Mouse (Mus musculus) midbrain, postnatal 0 days (tissue): ENCODE measurements around the gene E4f1. TPM values are rescaled to one million over a fixed set of nuclear protein-coding genes. Genes with fewer than 3 reads are reported as not detected.
A peak's percentile ranks its signal among the peaks of the same experiment; 100 is the strongest.

Experiments
- ATAC-seq: fragments of 200-750 bp; cut with Nextera tagmentation; 2 replicates; pipeline ENCODE4 v1.8.0; 2017; ENCODE audit warnings: moderate number of reproducible peaks, mild to moderate bottlenecking, moderate TSS enrichment, moderate library complexity; ENCODE audit not compliant: low FRiP score
- DNase-seq: peaks from one replicate; pipeline ENCODE4 v3.0.0-alpha.2; 2015; ENCODE audit warnings: low spot score
- H3K27ac ChIP-seq: fragments of 300-500 bp; sonication (generic); 2 replicates; pipeline ENCODE4 v1.5.1; 2014; ENCODE audit warnings: low read depth, mild to moderate bottlenecking, low read length, mixed read lengths
- H3K27me3 ChIP-seq: fragments of 300-500 bp; sonication (generic); 2 replicates; pipeline ENCODE4 v1.6.1; 2014; ENCODE audit warnings: low read length, control low read depth, mixed read lengths; ENCODE audit not compliant: insufficient read depth
- H3K36me3 ChIP-seq: fragments of 300-500 bp; sonication (generic); 2 replicates; pipeline ENCODE4 v1.6.1; 2014; ENCODE audit warnings: low read length, control low read depth, mixed read lengths; ENCODE audit not compliant: insufficient read depth
- H3K4me1 ChIP-seq: fragments of 300-500 bp; sonication (generic); 2 replicates; pipeline ENCODE4 v1.6.1; 2014; ENCODE audit warnings: mild to moderate bottlenecking, control low read depth, antibody characterized with exemption, low read length, mixed read lengths; ENCODE audit not compliant: insufficient read depth
- H3K4me2 ChIP-seq: fragments of 300-500 bp; sonication (generic); 2 replicates; pipeline ENCODE4 v1.6.1; 2014; ENCODE audit warnings: low read depth, mild to moderate bottlenecking, low read length, mixed read lengths; ENCODE audit not compliant: poor library complexity, severe bottlenecking
- H3K4me3 ChIP-seq: fragments of 300-500 bp; sonication (generic); 2 replicates; pipeline ENCODE4 v1.5.1; 2014; ENCODE audit warnings: low read depth, mild to moderate bottlenecking, low read length, moderate library complexity
- H3K9ac ChIP-seq: fragments of 300-500 bp; sonication (generic); replicated peaks from 2 replicates; pipeline ENCODE4 v1.6.1; 2014; ENCODE audit warnings: mild to moderate bottlenecking, low read length, moderate library complexity, mixed read lengths; ENCODE audit not compliant: poor library complexity, severe bottlenecking
- H3K9me3 ChIP-seq: fragments of 300-500 bp; sonication (generic); 2 replicates; pipeline ENCODE4 v1.6.1; 2016; ENCODE audit warnings: low read length, control low read depth
- CTCF ChIP-seq: IDR thresholded peaks from 2 replicates; pipeline ENCODE4 v1.5.1; 2016; ENCODE audit warnings: antibody characterized with exemption, mild to moderate bottlenecking
- WGBS: fragments of 180-500 bp; shearing (Covaris S2); extraction: QIAGEN DNeasy Blood & Tissue Kit; methylation state at CpG from one replicate; pipeline ENCODE4 v1.1.7; 2014; 5-methylcytosine and 5-hydroxymethylcytosine counted together
- polyA plus RNA-seq: library from polyadenylated mRNA; unstranded; fragments of >200 nt; fragmentation: Nextera tagmentation; extraction: Ambion mirVana; gene quantifications from 2 replicates; pipeline ENCODE4 v1.2.1, GENCODE M21; 2015
- total RNA-seq: library from RNA; depleted of rRNA; stranded (reverse); fragments of >200 nt; gene quantifications from 2 replicates; pipeline ENCODE4 v1.2.3, GENCODE M21; 2014

E4f1 gene
- total and polyA plus RNA-seq, 2 experiments from 2014 or later: 30.6 to 35.1 TPM

- peaks cover 40% of the 10 kb centered on the region for H3K36me3 ChIP-seq
- H3K9ac ChIP-seq: no peak overlapping the region
- no peak overlapping the region for H3K4me3 ChIP-seq
- peak; percentile 71 for TF ChIP-seq CTCF
- H3K9me3 ChIP-seq: no peaks in the 10 kb centered on the region
- H3K4me1 ChIP-seq: peaks cover 10% of the 10 kb centered on the region
- peak; percentile 78 for DNase-seq
- H3K27me3 ChIP-seq: no peaks in the 10 kb centered on the region
- peak; percentile 65 for ATAC-seq
- H3K4me2 ChIP-seq: no peak overlapping the region
- 43% methylated on average over 2 of the region's 2 CpGs for whole genome bisulfite sequencing
- H3K27ac ChIP-seq: peak overlapping the region; percentile 38; the same call in 1 of the 2 replicates
These were observed 24.7 kb upstream of the E4f1 start for GRCm38 (mm10) chr17:24494627-24495335.

DNA sequence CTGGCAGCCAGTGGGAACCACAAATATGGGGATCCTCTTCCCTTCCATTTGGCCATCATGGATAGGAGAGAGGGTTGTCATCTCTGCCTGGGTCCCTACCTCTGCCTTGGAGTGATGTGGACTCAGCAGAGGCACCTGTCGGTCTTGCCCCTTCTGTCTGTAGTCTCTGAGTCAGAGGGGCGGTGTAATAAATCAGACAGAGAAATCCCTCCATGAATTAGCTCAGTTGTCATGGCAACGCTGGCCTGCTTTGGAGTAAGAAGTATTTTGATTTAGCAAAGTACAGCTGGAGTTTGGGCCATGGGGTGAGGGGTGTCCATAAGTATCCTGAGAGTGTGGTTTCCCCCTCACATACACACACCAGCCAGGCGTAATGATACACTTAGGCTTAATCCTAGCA lies 20.3 kb upstream of the E4f1 start:
- H3K4me3 ChIP-seq: peak overlapping the region; percentile 93; the same call in 1 of the 2 replicates
- H3K4me2 ChIP-seq: peak overlapping the region; percentile 84
- H3K4me1 ChIP-seq: peaks cover 14% of the 10 kb centered on the region
- no peaks in the 10 kb centered on the region for H3K36me3 ChIP-seq
- H3K9me3 ChIP-seq: no peaks in the 10 kb centered on the region
- peak; percentile 62 for DNase-seq
- ATAC-seq: no peak
- 46% methylated on average over 4 of the region's 4 CpGs for WGBS
- no peaks in the 10 kb centered on the region for H3K27me3 ChIP-seq
- H3K9ac ChIP-seq: peak overlapping the region; percentile 99
- no peak for TF ChIP-seq CTCF
- H3K27ac ChIP-seq: peak overlapping the region; percentile 98

DNA sequence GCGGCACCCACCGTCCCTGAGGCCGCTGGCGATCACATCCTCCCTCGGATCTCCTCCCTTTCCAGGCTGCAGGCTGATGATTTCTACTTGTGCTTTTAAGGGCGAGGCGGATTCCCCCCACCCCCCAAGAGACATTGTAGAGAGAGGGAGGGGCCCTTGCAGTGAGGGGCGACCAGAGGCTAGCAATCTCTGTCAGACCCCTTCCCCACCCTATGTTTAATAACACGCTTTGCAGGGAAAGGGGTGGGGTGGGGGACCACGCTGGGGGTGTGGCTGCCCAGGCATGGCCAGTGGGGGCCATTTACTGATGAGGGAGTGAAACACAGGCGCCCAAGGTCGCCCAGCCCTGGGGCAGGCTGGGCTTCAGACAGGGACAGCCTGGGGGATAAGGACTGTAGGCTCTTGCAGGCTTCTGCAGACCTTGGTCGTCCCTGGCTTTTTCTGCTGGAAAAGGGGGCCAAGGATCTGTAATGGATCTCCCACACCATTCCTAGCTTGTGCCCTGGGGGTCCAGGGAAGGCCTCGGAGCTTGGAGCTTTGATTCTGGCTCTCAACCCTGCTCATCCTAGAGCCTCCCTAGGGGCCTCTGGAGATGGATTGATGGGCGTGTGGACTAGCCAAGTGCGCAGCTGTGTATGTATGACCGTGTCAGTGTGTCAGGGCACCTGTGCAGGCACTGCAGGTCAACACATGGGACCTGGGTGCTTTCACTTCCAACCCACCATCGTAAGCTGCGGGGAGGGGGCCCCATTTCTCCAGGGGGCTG lies 19.3 kb upstream of the E4f1 start:
- Histone ChIP-seq H3K4me2 (peak overlapping the region; percentile 84), H3K27me3 (no peaks in the 10 kb centered on the region), H3K9ac (peak overlapping the region; percentile 99), H3K36me3 (no peaks in the 10 kb centered on the region), H3K4me1 (peaks cover 17% of the 10 kb centered on the region), H3K27ac (peak overlapping the region; percentile 98), H3K9me3 (no peaks in the 10 kb centered on the region), H3K4me3 (peak overlapping the region; percentile 93)
- WGBS: 12% methylated on average over 19 of the region's 19 CpGs
- peak; percentile 41 for DNase-seq
- peak; percentile 42 for ATAC-seq
- no peak for TF ChIP-seq CTCF

- peak overlapping the region; percentile 99 for H3K9ac ChIP-seq
- WGBS: under 1% methylated on average over 51 of the region's 81 CpGs
- peak overlapping the region; percentile 93 for H3K4me3 ChIP-seq
- H3K27me3 ChIP-seq: no peaks in the 10 kb centered on the region
- no peak for TF ChIP-seq CTCF
- peak overlapping the region; percentile 84 for H3K4me2 ChIP-seq
- DNase-seq (peak; percentile 63), ATAC-seq (peak; percentile 83)
- peak overlapping the region; percentile 98 for H3K27ac ChIP-seq
- peaks cover 17% of the 10 kb centered on the region for H3K4me1 ChIP-seq
- H3K9me3 ChIP-seq: no peaks in the 10 kb centered on the region
- no peaks in the 10 kb centered on the region for H3K36me3 ChIP-seq
These were observed 18.6 kb upstream of the E4f1 start for GRCm38 (mm10) chr17:24488662-24489264.

DNA sequence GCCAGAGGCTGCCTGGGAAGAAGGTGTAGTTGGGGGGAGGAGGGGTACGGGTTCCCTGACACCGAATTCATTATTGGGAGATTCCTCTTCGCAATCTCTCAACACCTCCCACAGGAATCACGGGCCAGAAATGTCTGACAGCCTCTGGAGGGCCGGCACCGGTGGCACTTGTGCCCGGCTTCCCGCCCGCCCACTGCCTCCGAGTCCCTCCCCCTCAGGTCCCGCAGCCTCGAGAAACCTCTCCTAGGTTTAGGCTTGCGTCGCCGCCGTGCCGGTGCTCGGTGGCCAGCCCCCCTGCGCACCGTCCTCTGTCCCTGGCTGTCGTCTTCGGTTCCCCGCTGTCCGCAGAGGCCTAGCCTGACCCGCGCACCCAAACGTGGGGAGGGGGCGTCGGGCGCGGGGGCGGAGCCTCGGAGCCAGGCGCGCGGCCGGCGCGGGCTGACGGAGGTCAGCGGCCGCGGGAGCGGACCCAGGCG lies 18.1 kb upstream of the E4f1 start, which contains the start of gene Caskin1:
Caskin1 (plus strand) TSS at position 416 of the 476 bp plus-strand sequence.
- no peaks in the 10 kb centered on the region for H3K9me3 ChIP-seq
- no peaks in the 10 kb centered on the region for H3K27me3 ChIP-seq
- no peak for TF ChIP-seq CTCF
- H3K36me3 ChIP-seq: no peaks in the 10 kb centered on the region
- DNase-seq: peak; percentile 67
- ATAC-seq: peak; percentile 69
- peak within 1 kb of the TSS; percentile 98 for H3K27ac ChIP-seq
- under 1% methylated on average over 38 of the region's 45 CpGs for WGBS
- H3K4me2 ChIP-seq: peak within 1 kb of the TSS; percentile 84
- H3K9ac ChIP-seq: peak within 1 kb of the TSS; percentile 99
- peak within 1 kb of the TSS; percentile 93 for H3K4me3 ChIP-seq
- H3K4me1 ChIP-seq: peaks cover 17% of the 10 kb centered on the region
